Mouse (Mus musculus) CD4-positive, CD25-positive, alpha-beta regulatory T cell, adult 2 months (primary cell): ENCODE data around the gene Cln3.
A peak's percentile ranks its signal among the peaks of the same experiment; 100 is the strongest.

ENCODE experiments used
- DNase-seq: peaks from one replicate; pipeline ENCODE4 v3.0.0-alpha.2; 2012; ENCODE audit warnings: low read depth, low spot score

The Cln3 gene

GRCm38 (mm10) chr7:126595890-126596289 is 10.3 kb upstream of the Cln3 start:
- no peak for DNase-seq

- no peak for DNase-seq
Measured at GRCm38 (mm10) chr7:126594862-126595561, 9.4 kb upstream of the Cln3 start, which contains the start of gene Il27. TSS of gene Il27 (minus strand) at chr7:126594941.

GRCm38 (mm10) chr7:126587779-126588178 is 2.2 kb upstream of the Cln3 start:
- no peak for DNase-seq

- no peak for DNase-seq
Measured at GRCm38 (mm10) chr7:126586839-126587238, 1.2 kb upstream of the Cln3 start.

GRCm38 (mm10) chr7:126584506-126584977 is 1.1 kb downstream of the Cln3 start, which contains the start of gene Apobr:
TSS of gene Apobr (plus strand) at chr7:126584942.
- DNase-seq = peak; percentile 59

- DNase-seq = peak; percentile 18
Measured at GRCm38 (mm10) chr7:126583761-126584160, 1.9 kb downstream of the Cln3 start.

- peak; percentile 90 for DNase-seq
Measured at GRCm38 (mm10) chr7:126583251-126583709, 2.3 kb downstream of the Cln3 start.

- no peak for DNase-seq
Measured at GRCm38 (mm10) chr7:126582759-126583158, 2.9 kb downstream of the Cln3 start.

GRCm38 (mm10) chr7:126581661-126582060 is 4.0 kb downstream of the Cln3 start:
- DNase-seq = no peak

- peak; percentile 71 for DNase-seq
Measured at GRCm38 (mm10) chr7:126579172-126579571, 6.4 kb downstream of the Cln3 start.

GRCm38 (mm10) chr7:126576946-126577345 is 8.7 kb downstream of the Cln3 start:
- DNase-seq = peak; percentile 77

GRCm38 (mm10) chr7:126566094-126566765 is 19.4 kb downstream of the Cln3 start, which contains the start of gene Eif3c:
TSS of gene Eif3c (minus strand) at chr7:126566411.
- peak; percentile 92 for DNase-seq

- DNase-seq = peak; percentile 47
Measured at GRCm38 (mm10) chr7:126565693-126566092, 19.9 kb downstream of the Cln3 start.

GRCm38 (mm10) chr7:126556635-126557034 is 29.0 kb downstream of the Cln3 start:
- no peak for DNase-seq

GRCm38 (mm10) chr7:126554796-126555195 is 30.8 kb downstream of the Cln3 start:
- peak; percentile 67 for DNase-seq

GRCm38 (mm10) chr7:126545631-126546030 is 40.0 kb downstream of the Cln3 start:
- no peak for DNase-seq

- DNase-seq = no peak
Measured at GRCm38 (mm10) chr7:126541661-126542060, 44.0 kb downstream of the Cln3 start.

GRCm38 (mm10) chr7:126537820-126538585 is 47.6 kb downstream of the Cln3 start:
- peak; percentile 75 for DNase-seq

GRCm38 (mm10) chr7:126536466-126536865 is 49.2 kb downstream of the Cln3 start:
- no peak for DNase-seq

GRCm38 (mm10) chr7:126535766-126536165 is 49.9 kb downstream of the Cln3 start:
- peak; percentile 14 for DNase-seq

- no peak for DNase-seq
Measured at GRCm38 (mm10) chr7:126533434-126533833, 52.2 kb downstream of the Cln3 start.

GRCm38 (mm10) chr7:126528166-126528577 is 57.4 kb downstream of the Cln3 start:
- peak; percentile 76 for DNase-seq
